Mouse (Mus musculus): ENCODE data around the gene Nfam1.

DNA sequence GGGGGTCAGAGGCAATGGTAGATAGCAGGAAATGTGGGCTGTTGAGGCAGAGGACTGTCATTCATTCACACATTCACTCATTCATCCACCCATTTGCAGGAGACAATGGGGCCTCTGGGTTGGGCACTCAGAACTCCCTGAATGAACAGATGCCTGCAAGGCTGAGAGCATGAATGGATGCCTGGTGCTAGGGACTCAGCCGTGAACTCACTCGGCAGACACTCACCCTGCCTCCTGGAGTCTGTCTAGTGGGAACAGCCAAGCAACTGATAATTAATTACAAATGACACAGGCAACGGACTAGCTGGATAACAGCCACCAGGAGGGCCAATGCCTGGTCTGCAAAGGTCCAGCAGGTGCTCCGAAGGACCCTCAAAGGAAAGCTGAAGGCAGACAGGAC is 80.0 kb downstream of the Nfam1 start:
- TF ChIP-seq CTCF (IDR thresholded peaks at IDR 0.05) (no peak), EP300 (IDR thresholded peaks at IDR 0.05) (no peak)

Measured in lung, postnatal 0 days (tissue).